Mouse (Mus musculus): ENCODE results near the gene Hs2st1. TPM values are rescaled to one million over a fixed set of nuclear protein-coding genes. Genes with fewer than 3 reads are reported as not detected.

The Hs2st1 gene
- polyA plus RNA-seq, 1 experiment from 2014 or later: 16.3 TPM

DNA sequence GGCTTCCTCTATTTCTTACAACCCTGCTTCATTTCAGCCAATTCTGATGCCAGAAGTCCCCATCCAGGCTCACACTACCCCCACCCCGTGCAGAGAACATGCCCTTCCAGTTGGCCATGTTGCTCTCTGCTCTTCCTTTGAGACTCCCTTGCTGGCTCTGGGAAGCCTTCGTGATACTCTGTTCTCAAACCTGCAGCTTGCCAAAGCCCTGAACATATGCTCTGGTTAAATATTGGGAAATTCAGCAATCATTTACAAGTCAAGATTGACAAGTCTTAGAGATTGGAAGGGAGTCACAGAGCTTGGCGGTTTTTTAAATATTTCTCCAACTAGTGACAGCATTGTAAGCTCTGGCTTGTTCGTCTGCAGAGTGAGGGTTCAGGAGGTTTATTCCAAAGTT, 183.5 kb downstream of the Hs2st1 start:
- no peaks in the 10 kb centered on the region for H3K36me3 ChIP-seq (ENCODE audit: control insufficient read depth, insufficient read depth)
- H3K9me3 ChIP-seq (ENCODE audit: control insufficient read depth, low read length): no peaks in the 10 kb centered on the region
- H3K4me1 ChIP-seq (replicated peaks; ENCODE audit: control insufficient read depth, insufficient read depth, low read length): 0 out of 2 replicates have a peak, but pooled peaks cover 2% of the 10 kb centered on the region
- no peak overlapping the region for H3K27ac ChIP-seq (ENCODE audit: low read length)
- peak; percentile 65 for ATAC-seq
- no peak overlapping the region for H3K4me2 ChIP-seq (ENCODE audit: low read length)
- no peak overlapping the region for H3K9ac ChIP-seq (replicated peaks; ENCODE audit: low read depth, low read length)
- WGBS: 72% methylated on average over 4 of the region's 4 CpGs
- no peak overlapping the region for H3K4me3 ChIP-seq (replicated peaks; ENCODE audit: low read length)
- H3K27me3 ChIP-seq (replicated peaks; ENCODE audit: control insufficient read depth, insufficient read depth, low read length): 0 out of 2 replicates have a peak, but pooled peaks cover 2% of the 10 kb centered on the region

DNA sequence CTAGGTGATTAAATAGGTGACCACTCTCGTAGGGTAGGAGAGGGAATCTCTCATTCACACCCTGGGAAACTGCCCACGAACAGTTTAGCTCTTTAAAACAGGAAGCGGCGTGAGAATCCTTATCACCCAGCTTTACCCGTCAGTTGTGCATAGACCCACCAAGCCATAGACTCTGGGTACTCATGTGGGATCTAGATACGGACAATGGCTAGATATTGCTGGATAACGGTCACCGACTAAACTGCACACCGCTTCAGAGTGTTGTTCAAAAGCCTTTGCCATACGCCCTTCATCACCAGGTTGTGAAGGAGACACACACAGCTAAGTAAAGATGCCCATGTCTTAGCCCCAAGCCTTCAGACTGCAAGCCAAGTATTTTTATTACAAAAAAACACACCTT, 185.3 kb downstream of the Hs2st1 start:
- Histone ChIP-seq H3K36me3 (ENCODE audit: control insufficient read depth, insufficient read depth) (no peaks in the 10 kb centered on the region), H3K4me1 (replicated peaks; ENCODE audit: control insufficient read depth, insufficient read depth, low read length) (peaks cover 8% of the 10 kb centered on the region), H3K4me3 (replicated peaks; ENCODE audit: low read length) (no peak overlapping the region), H3K4me2 (ENCODE audit: low read length) (no peak overlapping the region), H3K9ac (replicated peaks; ENCODE audit: low read depth, low read length) (no peak overlapping the region), H3K9me3 (ENCODE audit: control insufficient read depth, low read length) (no peaks in the 10 kb centered on the region), H3K27ac (ENCODE audit: low read length) (no peak overlapping the region), H3K27me3 (replicated peaks; ENCODE audit: control insufficient read depth, insufficient read depth, low read length) (0 out of 2 replicates have a peak, but pooled peaks cover 2% of the 10 kb centered on the region)
- WGBS: 94% methylated on average over 10 of the region's 10 CpGs
- no peak for ATAC-seq

DNA sequence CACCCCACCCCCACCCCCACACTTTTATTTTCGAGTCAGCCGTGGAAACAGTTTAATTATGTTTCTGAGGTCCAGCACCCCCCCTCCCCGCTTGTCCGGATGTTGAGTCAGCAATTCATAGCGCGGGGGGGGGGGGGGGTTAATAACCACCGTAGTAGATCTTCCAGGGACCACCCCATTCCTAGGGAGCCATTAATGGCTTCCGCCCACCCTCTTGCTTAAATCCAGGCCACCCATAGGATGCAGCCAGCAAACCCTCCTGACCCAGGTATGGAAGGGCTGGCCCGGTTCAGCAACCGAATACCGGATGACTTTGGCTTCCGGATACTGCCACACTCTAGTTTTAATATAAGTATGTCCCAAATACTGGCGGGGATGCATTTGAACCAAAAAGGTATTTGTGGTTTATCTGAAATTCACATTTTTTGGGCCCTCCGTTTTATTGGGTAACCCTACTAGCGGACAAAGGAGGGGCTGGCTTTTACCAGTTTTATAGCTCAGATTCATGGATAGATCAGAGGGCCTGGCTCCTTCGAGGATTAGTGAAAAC, 188.5 kb downstream of the Hs2st1 start:
- Histone ChIP-seq H3K4me1 (replicated peaks; ENCODE audit: control insufficient read depth, insufficient read depth, low read length) (peaks cover 24% of the 10 kb centered on the region), H3K27me3 (replicated peaks; ENCODE audit: control insufficient read depth, insufficient read depth, low read length) (0 out of 2 replicates have a peak, but pooled peaks cover 2% of the 10 kb centered on the region), H3K4me3 (replicated peaks; ENCODE audit: low read length) (no peak overlapping the region), H3K9ac (replicated peaks; ENCODE audit: low read depth, low read length) (no peak overlapping the region), H3K4me2 (ENCODE audit: low read length) (no peak overlapping the region; the same call in 1 of the 2 replicates), H3K27ac (ENCODE audit: low read length) (no peak overlapping the region), H3K36me3 (ENCODE audit: control insufficient read depth, insufficient read depth) (no peaks in the 10 kb centered on the region), H3K9me3 (ENCODE audit: control insufficient read depth, low read length) (no peaks in the 10 kb centered on the region)
- ATAC-seq: no peak
- 44% methylated on average over 15 of the region's 16 CpGs for WGBS

DNA sequence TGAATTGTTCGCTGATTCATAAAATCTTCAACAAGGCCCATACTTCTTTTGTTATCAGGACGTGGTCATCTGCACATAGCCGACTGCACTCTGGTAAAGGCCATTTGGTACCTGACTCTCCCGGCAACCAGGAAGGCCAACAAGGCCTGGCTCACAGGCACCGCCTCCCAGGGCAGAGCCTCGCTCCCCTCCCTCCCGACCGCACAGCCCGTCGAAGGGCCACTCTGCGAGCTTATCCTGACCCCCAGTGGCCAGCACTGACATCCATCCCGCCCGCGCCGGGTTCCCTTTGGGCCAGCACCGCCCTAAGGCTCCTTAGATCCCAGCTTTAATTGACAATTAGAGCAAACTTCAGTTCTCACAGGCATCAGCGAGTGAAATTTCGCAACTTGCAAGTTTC, 189.1 kb downstream of the Hs2st1 start:
- H3K36me3 ChIP-seq (ENCODE audit: control insufficient read depth, insufficient read depth): no peaks in the 10 kb centered on the region
- H3K9ac ChIP-seq (replicated peaks; ENCODE audit: low read depth, low read length): no peak overlapping the region
- peaks cover 6% of the 10 kb centered on the region; the same call in 1 of the 2 replicates for H3K27me3 ChIP-seq (replicated peaks; ENCODE audit: control insufficient read depth, insufficient read depth, low read length)
- peak overlapping the region; percentile 17 for H3K4me3 ChIP-seq (replicated peaks; ENCODE audit: low read length)
- H3K4me2 ChIP-seq (ENCODE audit: low read length): peak overlapping the region; percentile 29
- no peak overlapping the region for H3K27ac ChIP-seq (ENCODE audit: low read length)
- 2% methylated on average over 18 of the region's 18 CpGs for WGBS
- peaks cover 22% of the 10 kb centered on the region for H3K4me1 ChIP-seq (replicated peaks; ENCODE audit: control insufficient read depth, insufficient read depth, low read length)
- ATAC-seq: peak; percentile 78
- no peaks in the 10 kb centered on the region for H3K9me3 ChIP-seq (ENCODE audit: control insufficient read depth, low read length)

DNA sequence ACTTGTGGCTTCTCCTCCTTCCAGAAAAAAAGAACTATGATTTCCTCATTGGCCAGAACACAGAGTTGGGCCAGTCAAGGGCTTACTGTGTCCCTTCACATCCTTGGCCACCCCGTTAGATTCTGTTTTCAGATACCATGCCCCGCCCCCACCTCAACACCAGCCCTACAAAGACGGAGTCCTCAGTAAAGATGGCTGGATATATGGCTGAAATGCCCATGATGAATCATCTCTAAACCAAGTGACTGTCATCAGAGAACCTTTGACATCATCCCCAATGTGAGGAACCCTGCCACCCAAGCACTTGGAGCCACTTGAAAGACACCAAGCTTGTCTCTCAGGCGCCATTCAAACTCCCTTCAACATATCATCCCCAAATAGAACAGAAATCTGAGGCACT, 190.2 kb downstream of the Hs2st1 start:
- Histone ChIP-seq H3K4me3 (replicated peaks; ENCODE audit: low read length) (no peak overlapping the region), H3K36me3 (ENCODE audit: control insufficient read depth, insufficient read depth) (no peaks in the 10 kb centered on the region), H3K9me3 (ENCODE audit: control insufficient read depth, low read length) (no peaks in the 10 kb centered on the region), H3K4me1 (replicated peaks; ENCODE audit: control insufficient read depth, insufficient read depth, low read length) (peaks cover 22% of the 10 kb centered on the region), H3K27me3 (replicated peaks; ENCODE audit: control insufficient read depth, insufficient read depth, low read length) (peaks cover 7% of the 10 kb centered on the region; the same call in 1 of the 2 replicates), H3K4me2 (ENCODE audit: low read length) (no peak overlapping the region), H3K9ac (replicated peaks; ENCODE audit: low read depth, low read length) (no peak overlapping the region), H3K27ac (ENCODE audit: low read length) (no peak overlapping the region)
- no peak for ATAC-seq
- WGBS: 79% methylated on average over 4 of the region's 4 CpGs

Other genes starting within 250 kb of the Hs2st1 start
- gene Selenof, start 123 bp upstream of the Hs2st1 start, polyA plus RNA-seq (2015; fragmentation: Nextera tagmentation; extraction: Ambion mirVana): 538 and 568 TPM in 2 replicates
- gene Sh3glb1, start 150.2 kb upstream of the Hs2st1 start, polyA plus RNA-seq (2015; fragmentation: Nextera tagmentation; extraction: Ambion mirVana): 93.4 and 106 TPM in 2 replicates
- gene Clca3a1, start 190.8 kb upstream of the Hs2st1 start, polyA plus RNA-seq (2015; fragmentation: Nextera tagmentation; extraction: Ambion mirVana): 0.35 and 0.70 TPM in 2 replicates
- not detected in 2 replicates for gene Clca3a2, start 249.3 kb upstream of the Hs2st1 start, polyA plus RNA-seq (2015; fragmentation: Nextera tagmentation; extraction: Ambion mirVana)

Measured in forebrain, embryonic 16.5 days (tissue).